Mouse (Mus musculus) neural tube, embryonic 12.5 days (tissue): ENCODE results near the gene Aldh18a1. TPM values are rescaled to one million over a fixed set of nuclear protein-coding genes. Genes with fewer than 3 reads are reported as not detected.
"Not testable (repeated sequence)": the region's sequence is repeated elsewhere in the genome, so short reads cannot be mapped to it uniquely, and the experiment has no call there.

Experiments
- ATAC-seq: fragments of 200-750 bp; cut with Nextera tagmentation; 2 replicates; pipeline ENCODE4 v1.8.0; 2017; ENCODE audit warnings: low read depth, mild to moderate bottlenecking, moderate TSS enrichment, moderate library complexity; ENCODE audit not compliant: low FRiP score
- H3K27ac ChIP-seq: fragments of 300-500 bp; sonication (generic); 2 replicates; pipeline ENCODE4 v1.5.1; 2016
- H3K27me3 ChIP-seq: fragments of 300-500 bp; sonication (generic); replicated peaks from 2 replicates; pipeline ENCODE4 v1.6.1; 2016; ENCODE audit warnings: mild to moderate bottlenecking
- H3K36me3 ChIP-seq: fragments of 300-500 bp; sonication (generic); 2 replicates; pipeline ENCODE4 v1.6.1; 2016; ENCODE audit warnings: mild to moderate bottlenecking
- H3K4me1 ChIP-seq: fragments of 300-500 bp; sonication (generic); 2 replicates; pipeline ENCODE4 v1.6.1; 2016
- H3K4me2 ChIP-seq: fragments of 300-500 bp; sonication (generic); replicated peaks from 2 replicates; pipeline ENCODE4 v1.6.1; 2016; ENCODE audit warnings: mild to moderate bottlenecking
- H3K4me3 ChIP-seq: fragments of 300-500 bp; sonication (generic); 2 replicates; pipeline ENCODE4 v1.5.1; 2016
- H3K9ac ChIP-seq: fragments of 300-500 bp; sonication (generic); 2 replicates; pipeline ENCODE4 v1.6.1; 2016; ENCODE audit warnings: mild to moderate bottlenecking
- H3K9me3 ChIP-seq: fragments of 300-500 bp; sonication (generic); 2 replicates; pipeline ENCODE4 v1.6.1; 2016; ENCODE audit warnings: mild to moderate bottlenecking
- WGBS: fragments of 180-500 bp; shearing (Covaris S2); methylation state at CpG from one replicate; pipeline ENCODE4 v1.1.7; 2016; 5-methylcytosine and 5-hydroxymethylcytosine counted together
- polyA plus RNA-seq: library from polyadenylated mRNA; unstranded; fragments of >200 nt; fragmentation: Nextera tagmentation; extraction: Ambion mirVana; gene quantifications from 2 replicates; pipeline ENCODE4 v1.2.1, GENCODE M21; 2016

Aldh18a1 gene
- polyA plus RNA-seq, 1 experiment from 2014 or later: 76.2 TPM

DNA sequence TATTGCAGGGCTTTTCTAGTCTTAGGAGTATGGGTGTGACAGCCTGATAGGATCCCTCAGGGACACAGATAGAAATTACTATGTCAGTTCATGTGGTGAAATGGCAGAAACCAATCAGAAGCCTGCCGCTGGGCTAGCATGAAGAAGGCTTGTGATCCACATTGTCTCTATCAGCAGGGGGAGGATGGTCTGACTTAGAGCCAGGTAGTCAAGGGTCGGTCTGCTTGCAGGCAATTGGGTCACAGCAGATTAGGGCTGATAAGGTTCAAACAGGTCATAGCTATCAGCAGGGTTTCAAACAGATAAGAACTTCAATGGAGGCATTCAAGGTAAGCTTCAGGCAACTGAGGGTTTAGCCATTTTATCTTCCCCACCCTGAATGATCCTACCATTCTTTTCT, 7.4 kb downstream of the Aldh18a1 start:
- Histone ChIP-seq H3K4me2 (no peak overlapping the region), H3K36me3 (peaks cover 74% of the 10 kb centered on the region), H3K9ac (no peak overlapping the region), H3K4me1 (no peaks in the 10 kb centered on the region), H3K27ac (no peak overlapping the region), H3K27me3 (no peaks in the 10 kb centered on the region), H3K4me3 (no peak overlapping the region), H3K9me3 (no peaks in the 10 kb centered on the region)
- no peak for ATAC-seq
- WGBS: 92% methylated on average over 2 of the region's 2 CpGs

DNA sequence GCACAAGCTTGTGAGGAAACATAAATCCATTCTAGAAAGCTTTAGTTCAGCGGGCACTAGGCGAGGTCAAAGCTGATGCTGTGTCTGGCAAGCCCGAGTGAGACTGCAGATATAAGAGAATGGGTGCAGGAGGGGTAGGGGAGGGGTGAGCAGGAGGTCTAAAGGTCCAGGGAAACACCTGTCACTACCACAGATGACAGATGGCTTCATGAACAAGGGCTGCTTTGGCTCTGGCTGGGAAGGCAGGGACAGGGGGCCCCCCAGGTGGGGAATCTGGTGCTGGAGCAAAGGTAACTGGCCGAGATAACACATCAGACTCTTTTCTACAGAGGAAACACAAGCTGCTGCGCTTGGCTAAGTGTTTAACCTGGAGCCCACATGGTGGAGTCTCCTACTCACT, 12.8 kb downstream of the Aldh18a1 start:
- no peak for ATAC-seq
- H3K27ac ChIP-seq: no peak overlapping the region
- no peak overlapping the region for H3K4me3 ChIP-seq
- H3K27me3 ChIP-seq: no peaks in the 10 kb centered on the region
- no peak overlapping the region for H3K4me2 ChIP-seq
- H3K9ac ChIP-seq: no peak overlapping the region
- no peaks in the 10 kb centered on the region for H3K4me1 ChIP-seq
- 84% methylated on average over 5 of the region's 5 CpGs for WGBS
- peaks cover 93% of the 10 kb centered on the region for H3K36me3 ChIP-seq
- peaks cover 5% of the 10 kb centered on the region; the same call in 1 of the 2 replicates for H3K9me3 ChIP-seq

- 92% methylated on average over 9 of the region's 9 CpGs for WGBS
- no peak overlapping the region for H3K27ac ChIP-seq
Measured at GRCm38 (mm10) chr19:40570726-40571125, 17.5 kb downstream of the Aldh18a1 start.

GRCm38 (mm10) chr19:40567616-40568015, 20.6 kb downstream of the Aldh18a1 start:
- H3K4me2 ChIP-seq: no peak overlapping the region
- ATAC-seq: no peak
- H3K4me1 ChIP-seq: no peaks in the 10 kb centered on the region
- 84% methylated on average over 3 of the region's 3 CpGs for WGBS
- H3K9me3 ChIP-seq: peaks cover 14% of the 10 kb centered on the region; the same call in 1 of the 2 replicates
- H3K27me3 ChIP-seq: no peaks in the 10 kb centered on the region
- no peak overlapping the region for H3K4me3 ChIP-seq
- peaks cover 98% of the 10 kb centered on the region for H3K36me3 ChIP-seq
- no peak overlapping the region for H3K9ac ChIP-seq
- H3K27ac ChIP-seq: no peak overlapping the region

More at GRCm38 (mm10) chr19:40570726-40571125, 17.5 kb downstream of the Aldh18a1 start:
- Histone ChIP-seq H3K4me1 (no peaks in the 10 kb centered on the region), H3K9me3 (peaks cover 14% of the 10 kb centered on the region; the same call in 1 of the 2 replicates), H3K9ac (no peak overlapping the region), H3K4me2 (no peak overlapping the region), H3K36me3 (peaks cover 98% of the 10 kb centered on the region), H3K4me3 (no peak overlapping the region), H3K27me3 (no peaks in the 10 kb centered on the region)
- ATAC-seq: no peak

- H3K27ac ChIP-seq: no peak overlapping the region
- no peak overlapping the region for H3K9ac ChIP-seq
- no peak for ATAC-seq
- WGBS: 91% methylated on average over 10 of the region's 10 CpGs
- H3K27me3 ChIP-seq: no peaks in the 10 kb centered on the region
- no peak overlapping the region for H3K4me2 ChIP-seq
- H3K4me1 ChIP-seq: no peaks in the 10 kb centered on the region
- H3K36me3 ChIP-seq: peaks cover 74% of the 10 kb centered on the region
- H3K9me3 ChIP-seq: no peaks in the 10 kb centered on the region
- H3K4me3 ChIP-seq: no peak overlapping the region
Measured at GRCm38 (mm10) chr19:40563880-40564645, 24.2 kb downstream of the Aldh18a1 start.

DNA sequence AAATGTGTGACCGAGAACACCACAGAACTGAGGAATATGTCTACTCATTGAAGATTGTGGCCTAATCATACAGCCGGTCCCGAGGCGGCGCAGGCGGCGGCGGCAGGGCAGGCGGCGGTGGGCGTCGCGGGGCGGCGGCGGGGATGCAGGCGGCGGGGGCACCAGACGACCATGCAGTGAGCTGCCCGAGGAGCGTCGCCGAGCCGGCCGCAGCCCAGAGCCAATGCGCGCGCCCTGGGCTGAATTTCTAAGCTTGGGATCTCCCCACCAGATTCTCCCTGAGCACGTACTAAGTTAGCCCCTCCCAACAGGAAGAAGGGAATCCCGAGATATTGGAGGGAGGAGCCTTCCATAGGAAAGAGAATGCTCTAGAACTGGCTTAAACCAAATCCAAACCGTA, 26.7 kb downstream of the Aldh18a1 start:
- WGBS: 76% methylated on average over 15 of the region's 31 CpGs
- not testable (repeated sequence) for ATAC-seq, H3K4me3 ChIP-seq

GRCm38 (mm10) chr19:40556029-40556428, 32.2 kb downstream of the Aldh18a1 start:
- Histone ChIP-seq H3K4me2 (no peak overlapping the region), H3K9me3 (no peaks in the 10 kb centered on the region), H3K4me3 (no peak overlapping the region), H3K36me3 (peaks cover 74% of the 10 kb centered on the region), H3K27me3 (no peaks in the 10 kb centered on the region), H3K4me1 (no peaks in the 10 kb centered on the region), H3K27ac (no peak overlapping the region), H3K9ac (no peak overlapping the region)
- ATAC-seq: no peak
- WGBS: 81% methylated on average over 7 of the region's 7 CpGs

More for the DNA sequence above, 26.7 kb downstream of the Aldh18a1 start:
- not testable (repeated sequence) for H3K4me2 ChIP-seq, H3K4me1 ChIP-seq, H3K27ac ChIP-seq, H3K27me3 ChIP-seq, H3K9me3 ChIP-seq, H3K9ac ChIP-seq
- H3K36me3 ChIP-seq: peaks cover 69% of the 10 kb centered on the region

- Histone ChIP-seq H3K27ac (no peak overlapping the region), H3K36me3 (peaks cover 82% of the 10 kb centered on the region), H3K4me2 (no peak overlapping the region), H3K4me3 (no peak overlapping the region), H3K9ac (no peak overlapping the region), H3K27me3 (no peaks in the 10 kb centered on the region), H3K9me3 (no peaks in the 10 kb centered on the region), H3K4me1 (no peaks in the 10 kb centered on the region)
- no peak for ATAC-seq
- WGBS: 97% methylated on average over 8 of the region's 8 CpGs
Measured at GRCm38 (mm10) chr19:40555136-40555535, 33.1 kb downstream of the Aldh18a1 start.

DNA sequence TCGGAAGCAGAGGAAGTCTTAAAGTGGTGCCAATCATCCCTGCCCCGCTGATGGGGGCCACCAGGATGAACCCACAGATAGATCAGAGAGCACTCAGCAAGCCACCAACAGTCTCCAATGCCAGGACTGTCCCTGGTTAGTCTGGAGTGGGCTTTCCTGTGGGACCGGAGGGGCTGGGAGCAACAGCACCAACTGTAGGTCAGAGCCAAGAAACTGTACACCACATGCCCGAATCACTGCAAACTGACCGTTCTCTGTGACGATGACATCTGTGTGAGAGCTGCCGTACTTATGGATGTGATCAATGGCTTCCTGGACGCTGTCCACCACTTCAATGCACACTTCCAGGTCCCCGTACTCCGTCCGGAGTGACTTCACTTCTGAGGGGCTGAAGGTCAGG, 33.9 kb downstream of the Aldh18a1 start:
- no peak for ATAC-seq
- no peaks in the 10 kb centered on the region for H3K27me3 ChIP-seq
- H3K9me3 ChIP-seq: no peaks in the 10 kb centered on the region
- no peak overlapping the region for H3K9ac ChIP-seq
- 95% methylated on average over 11 of the region's 11 CpGs for WGBS
- no peaks in the 10 kb centered on the region for H3K4me1 ChIP-seq
- no peak overlapping the region for H3K4me3 ChIP-seq
- H3K27ac ChIP-seq: no peak overlapping the region
- no peak overlapping the region for H3K4me2 ChIP-seq
- peaks cover 89% of the 10 kb centered on the region for H3K36me3 ChIP-seq

- Histone ChIP-seq H3K36me3 (peaks cover 89% of the 10 kb centered on the region), H3K27me3 (no peaks in the 10 kb centered on the region), H3K9ac (no peak overlapping the region), H3K4me3 (no peak overlapping the region), H3K4me1 (no peaks in the 10 kb centered on the region), H3K9me3 (no peaks in the 10 kb centered on the region), H3K4me2 (no peak overlapping the region), H3K27ac (no peak overlapping the region)
- WGBS: 85% methylated on average over 6 of the region's 6 CpGs
- no peak for ATAC-seq
Measured at GRCm38 (mm10) chr19:40553849-40554248, 34.4 kb downstream of the Aldh18a1 start.

DNA sequence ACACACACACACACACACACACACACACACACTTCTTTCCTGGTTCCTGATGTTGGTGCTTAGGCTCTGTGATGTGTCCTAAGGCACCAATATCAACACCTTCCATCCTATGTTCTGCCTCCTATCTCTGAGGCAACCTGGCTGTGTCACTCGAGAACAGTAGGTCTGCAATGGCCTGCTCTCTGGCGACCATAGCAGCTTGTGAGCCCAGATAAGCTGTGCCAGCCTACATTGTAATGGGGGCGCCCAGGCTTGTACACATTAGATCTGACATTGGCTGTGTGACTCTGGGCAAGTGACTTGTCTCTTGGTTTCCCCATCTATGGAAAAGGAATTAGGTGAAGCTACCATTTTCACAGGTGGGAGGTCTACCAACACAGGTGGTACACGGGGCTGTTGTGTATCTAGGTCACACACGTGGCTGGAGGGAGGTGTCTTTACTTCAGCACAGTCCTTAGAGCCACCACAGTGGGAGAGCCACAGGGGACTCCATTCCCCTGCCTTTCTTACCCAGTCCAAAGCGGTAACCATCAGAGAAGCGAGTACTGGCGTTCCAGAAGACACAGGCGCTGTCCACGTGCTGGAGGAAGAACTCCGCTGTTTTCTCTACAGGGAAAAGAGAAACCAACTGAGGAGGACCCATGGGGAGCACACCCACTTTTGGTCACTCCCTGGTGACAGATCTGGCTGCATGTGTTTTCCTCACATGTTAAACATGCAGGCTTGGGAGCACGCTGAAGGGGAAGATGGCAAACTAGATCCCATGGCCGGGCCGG, 35.1 kb downstream of the Aldh18a1 start:
- no peaks in the 10 kb centered on the region for H3K4me1 ChIP-seq
- no peaks in the 10 kb centered on the region for H3K9me3 ChIP-seq
- no peak overlapping the region for H3K9ac ChIP-seq
- no peaks in the 10 kb centered on the region for H3K27me3 ChIP-seq
- 92% methylated on average over 14 of the region's 14 CpGs for WGBS
- H3K4me2 ChIP-seq: no peak overlapping the region
- ATAC-seq: no peak
- no peak overlapping the region for H3K4me3 ChIP-seq
- peaks cover 85% of the 10 kb centered on the region for H3K36me3 ChIP-seq
- no peak overlapping the region for H3K27ac ChIP-seq

DNA sequence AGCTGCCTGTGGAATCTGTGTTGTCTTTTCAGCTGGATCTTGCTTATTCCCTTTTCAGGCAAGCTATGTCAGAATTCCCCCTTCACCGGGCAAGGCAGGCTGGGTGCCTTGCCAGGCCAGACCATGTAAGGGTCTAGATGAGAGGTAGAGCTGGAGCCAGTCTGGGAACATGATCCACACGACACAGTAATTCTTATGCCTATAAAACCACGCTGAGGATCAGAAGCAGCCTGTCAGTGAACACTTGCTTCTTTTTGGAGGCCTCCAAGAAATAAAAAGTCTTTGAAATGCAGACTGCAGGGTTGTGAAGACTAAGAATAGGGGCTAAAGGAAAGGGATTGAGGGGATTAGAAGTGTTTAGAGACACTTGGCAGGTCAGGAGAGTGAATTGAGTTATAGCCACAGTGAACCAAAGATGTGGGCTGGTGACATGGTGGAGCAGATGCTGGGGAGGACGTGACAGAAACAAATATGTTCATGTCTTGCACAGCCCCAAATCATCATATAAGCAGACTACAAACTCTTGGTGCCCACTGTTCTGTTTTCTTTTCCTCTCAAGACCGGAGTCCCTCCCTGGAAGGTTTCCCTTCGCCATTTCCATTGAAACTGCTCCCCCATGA, 38.6 kb downstream of the Aldh18a1 start:
- no peaks in the 10 kb centered on the region for H3K27me3 ChIP-seq
- 60% methylated on average over 6 of the region's 6 CpGs for WGBS

More for the DNA sequence above, 38.6 kb downstream of the Aldh18a1 start:
- no peak overlapping the region for H3K9ac ChIP-seq
- no peak overlapping the region for H3K4me2 ChIP-seq
- H3K27ac ChIP-seq: no peak overlapping the region
- no peak for ATAC-seq
- no peaks in the 10 kb centered on the region for H3K4me1 ChIP-seq
- H3K4me3 ChIP-seq: no peak overlapping the region
- H3K9me3 ChIP-seq: no peaks in the 10 kb centered on the region
- peaks cover 49% of the 10 kb centered on the region for H3K36me3 ChIP-seq
